Mouse (Mus musculus): Measurements from ENCODE around the gene Plppr4. TPM values are rescaled to one million over a fixed set of nuclear protein-coding genes. Genes with fewer than 3 reads are reported as not detected.

Plppr4 gene
- polyA plus RNA-seq, 1 experiment from 2014 or later, result 1.1 TPM

- H3K4me3 ChIP-seq (ENCODE audit: low read length), result no peak overlapping the region
- 75% methylated on average over 1 of the region's 1 CpGs for WGBS
- H3K9me3 ChIP-seq (ENCODE audit: low read length), result no peaks in the 10 kb centered on the region
- H3K4me2 ChIP-seq (replicated peaks; ENCODE audit: low read depth, low read length), result no peak overlapping the region
- ATAC-seq (ENCODE audit: low FRiP score, low TSS enrichment), result no peak
- H3K4me1 ChIP-seq (ENCODE audit: insufficient read depth, low read length), result no peaks in the 10 kb centered on the region
- no peak overlapping the region for H3K27ac ChIP-seq (ENCODE audit: low read length)
- H3K36me3 ChIP-seq (ENCODE audit: insufficient read depth, low read length), result no peaks in the 10 kb centered on the region
- H3K27me3 ChIP-seq (ENCODE audit: insufficient read depth, low read length), result no peaks in the 10 kb centered on the region
- no peak overlapping the region for H3K9ac ChIP-seq (replicated peaks; ENCODE audit: low read length)
These were observed 59.9 kb downstream of the Plppr4 start for GRCm38 (mm10) chr3:117300735-117301271.

GRCm38 (mm10) chr3:117297735-117298134 is 62.9 kb downstream of the Plppr4 start:
- no peak overlapping the region for H3K27ac ChIP-seq (ENCODE audit: low read length)
- ATAC-seq (ENCODE audit: low FRiP score, low TSS enrichment), result no peak
- 79% methylated on average over 1 of the region's 1 CpGs for WGBS
- no peak overlapping the region for H3K9ac ChIP-seq (replicated peaks; ENCODE audit: low read length)
- H3K4me2 ChIP-seq (replicated peaks; ENCODE audit: low read depth, low read length), result no peak overlapping the region
- no peaks in the 10 kb centered on the region for H3K27me3 ChIP-seq (ENCODE audit: insufficient read depth, low read length)
- no peaks in the 10 kb centered on the region for H3K4me1 ChIP-seq (ENCODE audit: insufficient read depth, low read length)
- H3K4me3 ChIP-seq (ENCODE audit: low read length), result no peak overlapping the region
- no peaks in the 10 kb centered on the region for H3K9me3 ChIP-seq (ENCODE audit: low read length)
- H3K36me3 ChIP-seq (ENCODE audit: insufficient read depth, low read length), result no peaks in the 10 kb centered on the region

- Histone ChIP-seq H3K27me3 (ENCODE audit: insufficient read depth, low read length) (no peaks in the 10 kb centered on the region), H3K4me1 (ENCODE audit: insufficient read depth, low read length) (no peaks in the 10 kb centered on the region), H3K27ac (ENCODE audit: low read length) (no peak overlapping the region), H3K4me2 (replicated peaks; ENCODE audit: low read depth, low read length) (no peak overlapping the region), H3K4me3 (ENCODE audit: low read length) (no peak overlapping the region), H3K9ac (replicated peaks; ENCODE audit: low read length) (no peak overlapping the region), H3K9me3 (ENCODE audit: low read length) (no peaks in the 10 kb centered on the region), H3K36me3 (ENCODE audit: insufficient read depth, low read length) (no peaks in the 10 kb centered on the region)
- WGBS, result 73% methylated on average over 2 of the region's 2 CpGs
- ATAC-seq (ENCODE audit: low FRiP score, low TSS enrichment), result no peak
These were observed 66.3 kb downstream of the Plppr4 start for GRCm38 (mm10) chr3:117294308-117294925.

Small RNA genes within 50 kb of the gene (microRNA-seq; reads per million reads assigned to microRNA genes)
- gene Gm22408, result not detected

Other genes starting within 250 kb of the Plppr4 start
- 0.20 and 0.42 TPM in 2 replicates for gene Plppr5, start 214.0 kb upstream of the Plppr4 start, polyA plus RNA-seq (2015; fragmentation: Nextera tagmentation; extraction: Ambion mirVana)